Mouse (Mus musculus): ENCODE results near the gene Slc51a. TPM values are rescaled to one million over a fixed set of nuclear protein-coding genes. Genes with fewer than 3 reads are reported as not detected.
"Not testable (repeated sequence)": the region's sequence is repeated elsewhere in the genome, so short reads cannot be mapped to it uniquely, and the experiment has no call there.

Slc51a gene
- total and polyA plus RNA-seq, 3 experiments: 0.08 to 0.17 TPM; not detected in 1

DNA sequence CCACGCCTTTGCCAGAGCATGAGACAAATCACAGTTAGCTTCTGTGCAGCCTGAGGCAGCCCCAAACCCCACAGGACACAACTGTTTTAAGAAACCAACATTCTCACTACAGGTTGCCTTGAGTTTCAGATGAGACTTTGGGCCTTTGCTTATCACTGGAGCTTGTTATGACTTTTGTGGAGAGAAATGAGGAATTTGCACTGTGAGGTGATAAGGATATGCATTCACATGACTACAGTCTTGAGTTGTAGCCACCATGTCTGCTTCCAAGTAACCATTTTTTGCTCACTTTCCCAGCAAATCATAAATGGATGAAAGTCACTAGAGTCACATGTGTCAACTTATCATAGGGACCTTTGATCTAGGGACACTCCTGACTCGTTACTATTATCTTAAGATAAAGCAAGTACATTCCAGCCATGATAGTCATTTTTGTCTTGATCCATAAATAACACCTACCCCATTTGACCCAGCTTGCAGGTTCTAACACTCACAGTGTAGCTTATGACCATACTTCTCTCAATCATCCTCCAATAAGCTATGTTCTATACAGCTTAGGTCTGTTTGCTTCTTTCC, 41.0 kb downstream of the Slc51a start:
- TF ChIP-seq ZNF384 (IDR thresholded peaks at IDR 0.05; ENCODE audit: low read depth, low read length) (no peak), POLR2AphosphoS2 (IDR thresholded peaks at IDR 0.05; ENCODE audit: low read depth, low read length) (no peak), SIN3A (IDR thresholded peaks at IDR 0.05; ENCODE audit: low read length) (no peak), SMC3 (IDR thresholded peaks at IDR 0.05; ENCODE audit: low read depth, low read length) (no peak), KAT2A (IDR thresholded peaks at IDR 0.05; ENCODE audit: insufficient replicate concordance, low read length) (no peak), NRF1 (IDR thresholded peaks at IDR 0.05; ENCODE audit: low read depth, low read length) (no peak)
- Histone ChIP-seq H3K36me3 (replicated peaks in 1 of 2; ENCODE audit: control insufficient read depth in 1 of 2, insufficient read depth in 1 of 2, low read length in 1 of 2) (peaks cover 1 to 7% of the 10 kb centered on the region in 2 experiments), H3K4me3 (replicated peaks in 1 of 3; ENCODE audit: low read depth in 2 of 3, low read length in 2 of 3, poor library complexity in 1 of 3) (no peak overlapping the region), H3K9me3 (replicated peaks; ENCODE audit: low read length) (no peaks in the 10 kb centered on the region), H3K79me2 (replicated peaks; ENCODE audit: control insufficient read depth, extremely low read depth, insufficient read depth, poor library complexity, severe bottlenecking) (no peaks in the 10 kb centered on the region), H3K27ac (ENCODE audit: insufficient read depth, low read depth) (no peak overlapping the region), H3K27me3 (replicated peaks) (no peaks in the 10 kb centered on the region), H3K9ac (ENCODE audit: insufficient read depth, low read depth) (no peak overlapping the region), H3K4me2 (ENCODE audit: insufficient read depth, low read depth, poor library complexity, severe bottlenecking) (no peak overlapping the region), H3K4me1 (ENCODE audit: control insufficient read depth in 1 of 2, insufficient read depth in 2 of 2) (peaks cover 0 to 6% of the 10 kb centered on the region in 2 experiments; a peak in 1 of 4 replicates)
- in situ Hi-C loops (cut with MboI; ENCODE audit: low pct_ligation_motif_present, low pct_unique_long_range_greater_than_20kb, low sequenced_read_pairs): no loop called here
- dilution Hi-C loops (cut with MboI; ENCODE audit: extremely low pct_ligation_motif_present, extremely low pct_unique_long_range_greater_than_20kb, low sequenced_read_pairs): no loop called here
- no peak for DNase-seq (ENCODE audit: extremely low read depth)

DNA sequence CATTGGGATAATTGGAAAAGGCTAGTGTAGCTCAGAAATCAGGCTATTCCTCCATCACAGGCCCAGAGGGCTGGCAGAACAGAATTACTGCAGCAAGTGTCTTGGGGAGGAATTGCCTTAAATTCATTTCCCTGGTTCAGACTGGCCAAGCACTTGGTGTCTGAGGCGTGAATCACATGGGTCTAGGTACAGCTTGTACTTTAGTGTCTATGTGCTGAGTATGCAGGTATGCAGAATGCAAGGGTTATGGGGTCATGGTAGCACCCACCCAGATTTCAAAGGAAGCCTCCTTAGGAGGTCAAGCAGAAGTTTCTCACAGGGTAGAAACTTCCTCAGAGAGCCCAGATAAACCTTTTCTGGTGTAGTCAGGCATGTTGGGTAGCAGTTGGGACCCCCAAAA, 42.1 kb downstream of the Slc51a start:
- no peak for TF ChIP-seq ZMIZ1 (IDR thresholded peaks at IDR 0.05; ENCODE audit: low read depth, low read length)
- no peak for TF ChIP-seq NELFE (IDR thresholded peaks at IDR 0.05; ENCODE audit: low read depth, low read length)
- TF ChIP-seq JUN (IDR thresholded peaks at IDR 0.05; ENCODE audit: insufficient read depth, low read depth, low read length): no peak
- TF ChIP-seq SIN3A (IDR thresholded peaks at IDR 0.05; ENCODE audit: low read length): no peak
- no peak for TF ChIP-seq EP300 (IDR thresholded peaks at IDR 0.05; ENCODE audit: low read length)
- TF ChIP-seq IRF4 (IDR thresholded peaks at IDR 0.05; ENCODE audit: low read depth, low read length): no peak
- TF ChIP-seq TCF12 (IDR thresholded peaks at IDR 0.05; ENCODE audit: low read depth, low read length): no peak
- no peak for TF ChIP-seq TBP (conservative IDR thresholded peaks at IDR 0.05; ENCODE audit: low read depth, low read length)
- TF ChIP-seq SMC3 (IDR thresholded peaks at IDR 0.05; ENCODE audit: low read depth, low read length): no peak
- no peak for TF ChIP-seq ZNF384 (IDR thresholded peaks at IDR 0.05; ENCODE audit: low read depth, low read length)
- no peak for TF ChIP-seq PAX5 (IDR thresholded peaks at IDR 0.05; ENCODE audit: low read length)
- no peak for TF ChIP-seq MAX (IDR thresholded peaks at IDR 0.05; ENCODE audit: low read length)
- no peak for TF ChIP-seq E2F4 (IDR thresholded peaks at IDR 0.05; ENCODE audit: insufficient replicate concordance, low read depth, low read length)
- dilution Hi-C loops (cut with MboI; ENCODE audit: extremely low pct_ligation_motif_present, extremely low pct_unique_long_range_greater_than_20kb, low sequenced_read_pairs): no loop called here

DNA sequence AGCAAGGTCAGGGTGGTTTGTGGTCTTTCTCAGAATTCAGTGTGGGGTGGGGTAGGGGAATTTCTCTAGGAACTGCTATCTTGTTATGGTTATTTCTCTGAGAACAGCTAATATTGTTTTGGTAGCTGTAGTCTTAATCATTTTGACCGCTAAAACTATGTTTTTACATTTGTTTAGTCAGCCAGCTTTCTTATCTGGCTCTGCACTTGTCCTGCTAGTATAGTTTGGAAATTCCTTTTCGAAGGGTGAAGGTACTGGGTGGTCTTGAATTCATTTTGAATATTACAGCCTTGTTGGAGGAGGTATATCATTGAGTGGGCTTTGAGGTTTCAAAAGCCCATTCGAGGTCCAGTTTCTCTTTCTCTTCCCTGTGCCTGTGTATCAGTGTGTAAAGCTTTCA, 43.1 kb downstream of the Slc51a start:
- DNase-seq (ENCODE audit: extremely low read depth); H3K4me3 ChIP-seq (replicated peaks in 1 of 3; ENCODE audit: low read depth in 2 of 3, low read length in 2 of 3, poor library complexity in 1 of 3); H3K79me2 ChIP-seq (replicated peaks; ENCODE audit: control insufficient read depth, extremely low read depth, insufficient read depth, poor library complexity, severe bottlenecking); H3K9me3 ChIP-seq (replicated peaks; ENCODE audit: low read length); H3K4me2 ChIP-seq (ENCODE audit: insufficient read depth, low read depth, poor library complexity, severe bottlenecking); in situ Hi-C loops (cut with MboI; ENCODE audit: low pct_ligation_motif_present, low pct_unique_long_range_greater_than_20kb, low sequenced_read_pairs); H3K9ac ChIP-seq (ENCODE audit: insufficient read depth, low read depth); dilution Hi-C loops (cut with MboI; ENCODE audit: extremely low pct_ligation_motif_present, extremely low pct_unique_long_range_greater_than_20kb, low sequenced_read_pairs); H3K27me3 ChIP-seq (replicated peaks); H3K4me1 ChIP-seq (ENCODE audit: control insufficient read depth in 1 of 2, insufficient read depth in 2 of 2); H3K27ac ChIP-seq (ENCODE audit: insufficient read depth, low read depth): not testable (repeated sequence)
- peaks cover 0 to 17% of the 10 kb centered on the region in 2 experiments for H3K36me3 ChIP-seq (replicated peaks in 1 of 2; ENCODE audit: control insufficient read depth in 1 of 2, insufficient read depth in 1 of 2, low read length in 1 of 2)

More for the DNA sequence above, 42.1 kb downstream of the Slc51a start:
- Histone ChIP-seq H3K4me2 (ENCODE audit: insufficient read depth, low read depth, poor library complexity, severe bottlenecking) (no peak overlapping the region), H3K4me3 (replicated peaks in 1 of 3; ENCODE audit: low read depth in 2 of 3, low read length in 2 of 3, poor library complexity in 1 of 3) (no peak overlapping the region), H3K27me3 (replicated peaks) (no peaks in the 10 kb centered on the region), H3K27ac (ENCODE audit: insufficient read depth, low read depth) (no peak overlapping the region), H3K9ac (ENCODE audit: insufficient read depth, low read depth) (no peak overlapping the region), H3K36me3 (replicated peaks in 1 of 2; ENCODE audit: control insufficient read depth in 1 of 2, insufficient read depth in 1 of 2, low read length in 1 of 2) (peaks cover 0 to 14% of the 10 kb centered on the region in 2 experiments), H3K9me3 (replicated peaks; ENCODE audit: low read length) (no peaks in the 10 kb centered on the region), H3K79me2 (replicated peaks; ENCODE audit: control insufficient read depth, extremely low read depth, insufficient read depth, poor library complexity, severe bottlenecking) (no peaks in the 10 kb centered on the region), H3K4me1 (ENCODE audit: control insufficient read depth in 1 of 2, insufficient read depth in 2 of 2) (peaks cover 0 to 6% of the 10 kb centered on the region in 2 experiments; a peak in 1 of 4 replicates)
- in situ Hi-C loops (cut with MboI; ENCODE audit: low pct_ligation_motif_present, low pct_unique_long_range_greater_than_20kb, low sequenced_read_pairs): no loop called here
- no peak for DNase-seq (ENCODE audit: extremely low read depth)
